Mouse (Mus musculus): ENCODE measurements around the gene Bves.

DNA sequence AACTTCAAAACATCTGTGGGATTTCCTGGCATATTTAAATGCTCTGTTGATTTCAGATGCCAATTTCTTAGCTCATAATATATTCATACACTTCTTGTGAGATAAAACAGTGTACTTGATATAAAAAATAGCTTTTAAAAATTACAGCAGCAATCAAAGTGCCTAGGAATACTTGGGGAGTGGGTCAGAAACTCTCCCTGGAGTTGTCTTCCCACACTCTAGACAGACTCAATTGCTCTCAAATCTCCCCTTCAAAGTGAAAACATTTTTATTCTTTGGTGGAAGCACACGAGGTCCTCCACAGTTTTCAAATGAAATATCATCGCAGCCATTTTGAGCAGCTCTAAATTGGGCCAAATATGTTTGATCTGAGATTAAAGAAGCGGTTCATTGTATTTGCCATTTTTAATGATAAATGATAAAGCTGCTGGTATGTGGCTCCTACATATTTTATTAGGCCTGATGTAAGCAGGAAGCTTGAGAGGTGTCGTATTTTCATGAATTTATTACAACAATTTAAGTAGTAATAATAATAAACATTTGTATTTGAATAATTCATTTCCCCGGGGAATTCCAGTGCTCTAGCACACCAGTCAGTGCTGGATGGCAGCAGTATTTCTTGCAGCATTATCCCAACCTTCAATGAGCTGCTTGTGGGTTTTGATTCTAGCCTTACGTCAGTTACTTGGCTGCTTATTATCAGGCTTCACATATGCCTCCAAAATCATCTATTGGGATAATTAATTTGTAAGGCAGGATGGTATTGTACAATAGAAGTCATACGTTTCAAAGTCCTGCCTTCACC is 7.2 kb upstream of the Bves start:
- TF ChIP-seq CTCF (IDR thresholded peaks at IDR 0.05; ENCODE audit: low read depth, low read length) (no peak), POLR2AphosphoS5 (IDR thresholded peaks at IDR 0.05; ENCODE audit: insufficient replicate concordance, low read depth, low read length) (no peak), GATA1 (IDR thresholded peaks at IDR 0.05; ENCODE audit: borderline replicate concordance, low read length) (no peak)

Data from G1E (cell line).